Mouse (Mus musculus): Measurements from ENCODE around the gene Slc38a4.

GRCm38 (mm10) chr15:96966326-96966725, 89.4 kb downstream of the Slc38a4 start:
- no peak for TF ChIP-seq CTCF (IDR thresholded peaks at IDR 0.05; ENCODE audit: low read depth, low read length)
- TF ChIP-seq GATA1 (IDR thresholded peaks at IDR 0.05; ENCODE audit: borderline replicate concordance, low read length) = no peak
- TF ChIP-seq POLR2AphosphoS5 (IDR thresholded peaks at IDR 0.05; ENCODE audit: insufficient replicate concordance, low read depth, low read length) = no peak
- TF ChIP-seq TAL1 (conservative IDR thresholded peaks at IDR 0.05; ENCODE audit: low read depth, low read length) = no peak

All from G1E (cell line).